8 mouse cellular contexts compared by ENCODE assay signal in genomic region chr5:134675956-134676759, GRCm38 (mm10). TPM values are rescaled to one million over a fixed set of nuclear protein-coding genes. Genes with fewer than 3 reads are reported as not detected.
DNase-seq lines count a peak whose midpoint lies in the region; ATAC-seq and TF ChIP-seq lines count a peak whose summit lies in the region.

No protein-coding gene starts in this region.

- peak overlapping the region; percentile 62 for H3K9ac ChIP-seq in embryonic facial prominence, embryonic 14.5 days (ENCODE audit: low read depth, low read length)
- H3K9ac ChIP-seq in heart, embryonic 13.5 days: peak overlapping the region; percentile 77
- peak overlapping the region; percentile 38 for H3K9ac ChIP-seq in kidney, embryonic 15.5 days
- peak overlapping the region; percentile 65 for H3K9ac ChIP-seq in liver, adult 2 months (ENCODE audit: low read depth, low read length)
- H3K9ac ChIP-seq in midbrain, postnatal 0 days (replicated peaks; ENCODE audit: low read length, poor library complexity, severe bottlenecking): peak overlapping the region; percentile 46
- H3K9ac ChIP-seq in stomach, embryonic 14.5 days (replicated peaks; ENCODE audit: low read depth, low read length): peak overlapping the region; percentile 28

- WGBS in embryonic facial prominence, embryonic 14.5 days: 7% methylated on average over 10 of the region's 14 CpGs
- 1% methylated on average over 14 of the region's 14 CpGs for WGBS in heart, embryonic 13.5 days
- 2% methylated on average over 14 of the region's 14 CpGs for WGBS in kidney, embryonic 15.5 days
- 27% methylated on average over 14 of the region's 14 CpGs for WGBS in liver, adult 2 months
- 2% methylated on average over 14 of the region's 14 CpGs for WGBS in midbrain, postnatal 0 days
- WGBS in stomach, embryonic 14.5 days: 4% methylated on average over 14 of the region's 14 CpGs

- peak; percentile 55 to 79 for DNase-seq in urinary bladder, adult 18-20 months (ENCODE audit: low spot score in 2 of 2)
- no peak for DNase-seq in urinary bladder, postnatal 10 days (ENCODE audit: low spot score)
- peak; percentile 96 for DNase-seq in embryonic facial prominence, embryonic 14.5 days (ENCODE audit: low spot score)
- peak; percentile 22 for DNase-seq in liver, adult 2 months (ENCODE audit: extremely low read depth, low read depth, low spot score)
- DNase-seq in midbrain, postnatal 0 days (ENCODE audit: low spot score): peak; percentile 77

- TF ChIP-seq CTCF in liver, adult 2 months (IDR thresholded peaks at IDR 0.05; ENCODE audit: low read depth, low read length): no peak
- no peak for TF ChIP-seq CTCF in midbrain, postnatal 0 days (IDR thresholded peaks at IDR 0.05)

- peak overlapping the region; percentile 53 for H3K4me2 ChIP-seq in embryonic facial prominence, embryonic 14.5 days (ENCODE audit: low read depth, low read length)
- H3K4me2 ChIP-seq in heart, embryonic 13.5 days: peak overlapping the region; percentile 82
- peak overlapping the region; percentile 82 for H3K4me2 ChIP-seq in kidney, embryonic 15.5 days
- peak overlapping the region; percentile 41 for H3K4me2 ChIP-seq in midbrain, postnatal 0 days (ENCODE audit: low read depth, low read length, poor library complexity, severe bottlenecking)
- peak overlapping the region; percentile 65 for H3K4me2 ChIP-seq in stomach, embryonic 14.5 days (replicated peaks; ENCODE audit: low read depth, low read length)

- H3K27ac ChIP-seq in embryonic facial prominence, embryonic 14.5 days (replicated peaks; ENCODE audit: low read depth, low read length): peak overlapping the region; percentile 72
- H3K27ac ChIP-seq in heart, embryonic 13.5 days (replicated peaks): peak overlapping the region; percentile 84
- H3K27ac ChIP-seq in kidney, embryonic 15.5 days: peak overlapping the region; percentile 90
- peak overlapping the region; percentile 41 for H3K27ac ChIP-seq in liver, adult 2 months (replicated peaks; ENCODE audit: insufficient read depth, low read depth, low read length)
- peak overlapping the region; percentile 57 for H3K27ac ChIP-seq in midbrain, postnatal 0 days (ENCODE audit: low read depth, low read length)
- H3K27ac ChIP-seq in stomach, embryonic 14.5 days (ENCODE audit: low read length): peak overlapping the region; percentile 74

- peaks cover 11% of the 10 kb centered on the region for H3K4me1 ChIP-seq in embryonic facial prominence, embryonic 14.5 days (ENCODE audit: control insufficient read depth, insufficient read depth, low read length)
- peaks cover 60% of the 10 kb centered on the region for H3K4me1 ChIP-seq in heart, embryonic 13.5 days
- H3K4me1 ChIP-seq in kidney, embryonic 15.5 days: peaks cover 47% of the 10 kb centered on the region
- peaks cover 8% of the 10 kb centered on the region for H3K4me1 ChIP-seq in liver, adult 2 months (ENCODE audit: control insufficient read depth, insufficient read depth, low read length)
- 0 out of 2 replicates have a peak, but pooled peaks cover 4% of the 10 kb centered on the region for H3K4me1 ChIP-seq in midbrain, postnatal 0 days (ENCODE audit: insufficient read depth, low read length)
- peaks cover 33% of the 10 kb centered on the region for H3K4me1 ChIP-seq in stomach, embryonic 14.5 days (ENCODE audit: control insufficient read depth, insufficient read depth, low read length)

- ATAC-seq in embryonic facial prominence, embryonic 14.5 days (ENCODE audit: low read depth): peak; percentile 88
- ATAC-seq in heart, embryonic 13.5 days (ENCODE audit: extremely low read depth, insufficient number of reproducible peaks, low FRiP score, low TSS enrichment): peak; percentile 75
- peak; percentile 88 for ATAC-seq in kidney, embryonic 15.5 days (replicated peaks; ENCODE audit: low FRiP score)
- peak; percentile 53; the same call in 1 of the 2 replicates for ATAC-seq in midbrain, postnatal 0 days (ENCODE audit: low FRiP score)
- ATAC-seq in stomach, embryonic 14.5 days (ENCODE audit: insufficient number of reproducible peaks, insufficient read depth, low FRiP score, low read depth): peak; percentile 85

- peak overlapping the region; percentile 30 for H3K4me3 ChIP-seq in embryonic facial prominence, embryonic 14.5 days (ENCODE audit: low read depth, low read length)
- H3K4me3 ChIP-seq in heart, embryonic 13.5 days: peak overlapping the region; percentile 52
- peak overlapping the region; percentile 47 for H3K4me3 ChIP-seq in kidney, embryonic 15.5 days (replicated peaks)
- H3K4me3 ChIP-seq in liver, adult 2 months (ENCODE audit: insufficient read depth, low read depth, low read length): peak overlapping the region; percentile 58
- peak overlapping the region; percentile 16; the same call in 1 of the 2 replicates for H3K4me3 ChIP-seq in midbrain, postnatal 0 days (ENCODE audit: low read depth, low read length)
- peak overlapping the region; percentile 29 for H3K4me3 ChIP-seq in stomach, embryonic 14.5 days (ENCODE audit: low read depth, low read length)

- TF ChIP-seq POLR2A in liver, adult 2 months (IDR thresholded peaks at IDR 0.05; ENCODE audit: extremely low read depth, insufficient read depth, low read length): no peak

- no peaks in the 10 kb centered on the region for H3K27me3 ChIP-seq in embryonic facial prominence, embryonic 14.5 days (replicated peaks; ENCODE audit: control insufficient read depth, insufficient read depth, low read length)
- H3K27me3 ChIP-seq in heart, embryonic 13.5 days (replicated peaks): no peaks in the 10 kb centered on the region
- no peaks in the 10 kb centered on the region for H3K27me3 ChIP-seq in kidney, embryonic 15.5 days
- H3K27me3 ChIP-seq in liver, adult 2 months (ENCODE audit: control insufficient read depth, insufficient read depth, low read length): no peaks in the 10 kb centered on the region
- no peaks in the 10 kb centered on the region for H3K27me3 ChIP-seq in midbrain, postnatal 0 days (ENCODE audit: insufficient read depth, low read length)
- no peaks in the 10 kb centered on the region for H3K27me3 ChIP-seq in stomach, embryonic 14.5 days (ENCODE audit: control insufficient read depth, insufficient read depth, low read length)

- H3K79me2 ChIP-seq in liver, adult 2 months (ENCODE audit: control insufficient read depth, insufficient read depth, low read length): no peaks in the 10 kb centered on the region

- no peaks in the 10 kb centered on the region for H3K9me3 ChIP-seq in embryonic facial prominence, embryonic 14.5 days (ENCODE audit: control insufficient read depth, low read length)
- no peaks in the 10 kb centered on the region for H3K9me3 ChIP-seq in heart, embryonic 13.5 days
- no peaks in the 10 kb centered on the region for H3K9me3 ChIP-seq in kidney, embryonic 15.5 days (replicated peaks)
- no peaks in the 10 kb centered on the region for H3K9me3 ChIP-seq in midbrain, postnatal 0 days (ENCODE audit: low read length)
- no peaks in the 10 kb centered on the region for H3K9me3 ChIP-seq in stomach, embryonic 14.5 days (ENCODE audit: control insufficient read depth, low read depth, low read length)

- peaks cover 17% of the 10 kb centered on the region for H3K36me3 ChIP-seq in embryonic facial prominence, embryonic 14.5 days (ENCODE audit: control insufficient read depth, insufficient read depth, low read length)
- H3K36me3 ChIP-seq in heart, embryonic 13.5 days: peaks cover 12% of the 10 kb centered on the region
- peaks cover 5% of the 10 kb centered on the region; the same call in 1 of the 2 replicates for H3K36me3 ChIP-seq in kidney, embryonic 15.5 days
- no peaks in the 10 kb centered on the region for H3K36me3 ChIP-seq in liver, adult 2 months (ENCODE audit: control insufficient read depth, insufficient read depth, low read length)
- H3K36me3 ChIP-seq in midbrain, postnatal 0 days (ENCODE audit: insufficient read depth, low read length): peaks cover 26% of the 10 kb centered on the region
- H3K36me3 ChIP-seq in stomach, embryonic 14.5 days (ENCODE audit: control insufficient read depth, insufficient read depth, low read length): peaks cover 3% of the 10 kb centered on the region; the same call in 1 of the 2 replicates

RNA-seq across cellular contexts. Expression of gene Limk1, which starts 12.2 kb away (rescaled TPM):
- 6.2 and 8.5 TPM in 2 replicates for polyA plus RNA-seq in embryonic facial prominence, embryonic 14.5 days (2014; fragmentation: Nextera tagmentation; extraction: Ambion mirVana)
- 3.1 and 3.8 TPM in 2 replicates for polyA plus RNA-seq in heart, embryonic 13.5 days (2015; fragmentation: Nextera tagmentation; extraction: Ambion mirVana)
- polyA plus RNA-seq in kidney, embryonic 15.5 days (2015; fragmentation: Nextera tagmentation; extraction: Ambion mirVana): 4.9 and 5.9 TPM in 2 replicates
- 0.83 and 1.1 TPM in 2 replicates for total RNA-seq in liver, adult 2 months (2014; rRNA removed)
- 2.1 and 2.7 TPM in 2 replicates for polyA plus RNA-seq in liver, adult 2 months (2012; rRNA removed)
- total RNA-seq in midbrain, postnatal 0 days (2014; rRNA removed): 72.9 and 76.5 TPM in 2 replicates
- 15.5 and 16.7 TPM in 2 replicates for polyA plus RNA-seq in midbrain, postnatal 0 days (2015; fragmentation: Nextera tagmentation; extraction: Ambion mirVana)
- 7.1 and 7.6 TPM in 2 replicates for polyA plus RNA-seq in stomach, embryonic 14.5 days (2014; fragmentation: Nextera tagmentation; extraction: Ambion mirVana)

RNA-seq across cellular contexts. Expression of gene Eif4h, which starts 36.9 kb away (rescaled TPM):
- polyA plus RNA-seq in embryonic facial prominence, embryonic 14.5 days (2014; fragmentation: Nextera tagmentation; extraction: Ambion mirVana): 365 and 410 TPM in 2 replicates
- polyA plus RNA-seq in heart, embryonic 13.5 days (2015; fragmentation: Nextera tagmentation; extraction: Ambion mirVana): 318 and 329 TPM in 2 replicates
- 435 and 459 TPM in 2 replicates for polyA plus RNA-seq in kidney, embryonic 15.5 days (2015; fragmentation: Nextera tagmentation; extraction: Ambion mirVana)
- 139 and 146 TPM in 2 replicates for total RNA-seq in liver, adult 2 months (2014; rRNA removed)
- 127 and 134 TPM in 2 replicates for polyA plus RNA-seq in liver, adult 2 months (2012; rRNA removed)
- total RNA-seq in midbrain, postnatal 0 days (2014; rRNA removed): 424 and 435 TPM in 2 replicates
- polyA plus RNA-seq in midbrain, postnatal 0 days (2015; fragmentation: Nextera tagmentation; extraction: Ambion mirVana): 302 and 311 TPM in 2 replicates
- polyA plus RNA-seq in stomach, embryonic 14.5 days (2014; fragmentation: Nextera tagmentation; extraction: Ambion mirVana): 442 and 457 TPM in 2 replicates
